Mouse (Mus musculus) CH12.LX (cell line): ENCODE measurements around the gene Dnajc2.

Experiments used
- BHLHE40 ChIP-seq: IDR thresholded peaks from 2 replicates; pipeline ENCODE4 v1.6.1; 2011; ENCODE audit warnings: mild to moderate bottlenecking, low read depth, low read length, improper control_type of control experiment
- POLR2A ChIP-seq: IDR thresholded peaks from 2 replicates; pipeline ENCODE4 v1.6.1; 2011; ENCODE audit warnings: low read depth, mild to moderate bottlenecking, improper control_type of control experiment, low read length
- ZNF384 ChIP-seq: IDR thresholded peaks from 2 replicates; pipeline ENCODE4 v1.6.1; 2012; ENCODE audit warnings: low read depth, low read length, improper control_type of control experiment, inconsistent platforms

DNA sequence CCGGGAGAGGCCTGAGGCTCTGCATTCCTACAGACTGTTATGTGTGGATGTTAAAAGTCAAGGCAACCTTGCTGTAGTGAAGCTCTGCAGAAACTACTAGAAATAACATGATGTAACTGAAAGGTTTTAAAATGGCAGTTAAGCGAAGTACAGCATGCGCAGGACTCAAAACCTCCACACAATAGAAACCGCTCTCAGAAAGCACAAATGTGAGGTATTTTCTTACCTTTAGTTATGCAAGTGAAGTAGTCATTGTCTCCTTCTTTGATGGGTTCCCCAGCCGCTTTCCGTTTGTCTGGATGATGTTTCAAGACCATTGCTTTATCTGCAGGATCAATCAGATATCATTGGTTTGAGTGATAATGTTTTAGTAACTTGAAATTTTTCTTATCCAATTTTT is 8.6 kb downstream of the Dnajc2 start:
- TF ChIP-seq POLR2A (no peak), BHLHE40 (no peak), ZNF384 (no peak)
